Mouse (Mus musculus): Measurements from ENCODE around the gene Armc2.

Gene Armc2

DNA sequence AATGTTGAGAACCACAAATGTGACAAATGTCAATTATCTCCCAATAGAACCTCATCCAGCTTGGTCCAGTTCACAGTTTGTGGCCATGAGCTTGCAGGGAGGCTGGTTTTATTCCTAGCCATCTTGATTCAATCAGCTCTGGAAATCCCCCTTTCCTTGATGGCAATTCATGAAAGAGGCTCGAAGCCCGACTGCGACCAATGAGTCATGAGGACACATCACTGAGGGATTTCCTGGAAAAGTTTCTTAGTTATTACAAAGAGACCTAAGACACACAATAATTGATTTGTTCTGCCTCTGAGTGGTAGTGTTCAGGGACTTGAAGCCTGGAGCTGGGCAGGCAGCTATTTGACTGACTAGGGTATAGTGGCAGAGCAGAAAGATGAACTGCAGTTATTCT lies 15.3 kb upstream of the Armc2 start:
- Histone ChIP-seq H3K36me3 (ENCODE audit: insufficient read depth, low read length) (no peaks in the 10 kb centered on the region), H3K9me3 (ENCODE audit: low read length) (no peaks in the 10 kb centered on the region), H3K27me3 (ENCODE audit: insufficient read depth, low read length) (peaks cover 32% of the 10 kb centered on the region), H3K4me1 (replicated peaks; ENCODE audit: low read depth, low read length) (peaks cover 30% of the 10 kb centered on the region), H3K4me3 (replicated peaks; ENCODE audit: low read length) (no peak overlapping the region)
- no peak for TF ChIP-seq CTCF (conservative IDR thresholded peaks at IDR 0.05; ENCODE audit: low read length)
- no peak for TF ChIP-seq POU5F1 (IDR thresholded peaks at IDR 0.05; ENCODE audit: borderline replicate concordance, low read length)
- TF ChIP-seq NANOG (IDR thresholded peaks at IDR 0.05; ENCODE audit: borderline replicate concordance, low read length): no peak

DNA sequence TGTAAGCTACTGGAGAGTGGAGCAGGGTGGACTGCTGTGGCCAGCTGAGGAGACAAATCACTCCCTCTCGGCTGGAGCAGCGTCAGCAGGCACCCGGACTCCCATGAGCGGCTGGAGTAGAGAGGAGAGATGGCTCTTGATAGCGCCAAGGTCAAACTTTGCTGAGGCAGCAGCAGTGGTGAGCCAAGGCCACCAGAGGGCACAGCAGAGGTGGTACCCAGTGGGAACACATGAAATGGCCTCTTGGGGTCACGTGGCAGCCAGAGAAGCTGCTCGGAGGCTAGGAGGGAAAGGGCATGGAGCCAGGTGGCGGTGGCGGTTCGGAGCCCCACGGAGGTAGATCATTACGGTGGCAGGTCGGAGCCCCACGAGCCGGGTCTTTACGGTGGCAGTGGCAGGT lies 12.8 kb upstream of the Armc2 start:
- Histone ChIP-seq H3K9me3 (ENCODE audit: low read length) (no peaks in the 10 kb centered on the region), H3K4me3 (replicated peaks; ENCODE audit: low read length) (no peak overlapping the region; the same call in 1 of the 2 replicates), H3K4me1 (replicated peaks; ENCODE audit: low read depth, low read length) (peaks cover 41% of the 10 kb centered on the region), H3K36me3 (ENCODE audit: insufficient read depth, low read length) (no peaks in the 10 kb centered on the region), H3K27me3 (ENCODE audit: insufficient read depth, low read length) (peaks cover 25% of the 10 kb centered on the region)
- TF ChIP-seq NANOG (IDR thresholded peaks at IDR 0.05; ENCODE audit: borderline replicate concordance, low read length): no peak
- TF ChIP-seq CTCF (conservative IDR thresholded peaks at IDR 0.05; ENCODE audit: low read length): peak; percentile 54

DNA sequence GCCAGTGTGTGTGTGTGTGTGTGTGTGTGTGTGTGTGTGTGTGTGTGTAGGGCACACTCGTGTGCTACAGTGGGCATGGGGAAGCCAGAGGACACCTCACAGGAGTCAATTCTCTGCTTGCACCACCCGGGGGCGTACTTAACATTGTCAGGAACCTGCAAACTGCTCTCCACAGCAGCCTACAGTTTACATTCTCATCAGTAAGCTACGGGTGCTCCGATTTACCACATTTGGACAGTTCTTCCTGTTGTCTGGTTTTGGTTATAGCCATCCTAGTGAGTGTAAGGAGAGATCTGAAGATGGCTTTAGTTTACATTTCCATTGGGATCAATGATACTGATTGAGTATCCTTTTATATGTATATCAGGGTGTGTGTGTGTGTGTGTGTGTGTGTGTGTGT lies 11.3 kb upstream of the Armc2 start:
- no peak overlapping the region for H3K4me3 ChIP-seq (replicated peaks; ENCODE audit: low read length)
- H3K27me3 ChIP-seq (ENCODE audit: insufficient read depth, low read length): peaks cover 26% of the 10 kb centered on the region
- H3K36me3 ChIP-seq (ENCODE audit: insufficient read depth, low read length): no peaks in the 10 kb centered on the region
- H3K9me3 ChIP-seq (ENCODE audit: low read length): no peaks in the 10 kb centered on the region
- H3K4me1 ChIP-seq (replicated peaks; ENCODE audit: low read depth, low read length): peaks cover 53% of the 10 kb centered on the region
- TF ChIP-seq POU5F1 (IDR thresholded peaks at IDR 0.05; ENCODE audit: borderline replicate concordance, low read length) (no peak), NANOG (IDR thresholded peaks at IDR 0.05; ENCODE audit: borderline replicate concordance, low read length) (peak; percentile 19; the same call in 1 of the 2 replicates), CTCF (conservative IDR thresholded peaks at IDR 0.05; ENCODE audit: low read length) (peak; percentile 14; the same call in 1 of the 2 replicates)

DNA sequence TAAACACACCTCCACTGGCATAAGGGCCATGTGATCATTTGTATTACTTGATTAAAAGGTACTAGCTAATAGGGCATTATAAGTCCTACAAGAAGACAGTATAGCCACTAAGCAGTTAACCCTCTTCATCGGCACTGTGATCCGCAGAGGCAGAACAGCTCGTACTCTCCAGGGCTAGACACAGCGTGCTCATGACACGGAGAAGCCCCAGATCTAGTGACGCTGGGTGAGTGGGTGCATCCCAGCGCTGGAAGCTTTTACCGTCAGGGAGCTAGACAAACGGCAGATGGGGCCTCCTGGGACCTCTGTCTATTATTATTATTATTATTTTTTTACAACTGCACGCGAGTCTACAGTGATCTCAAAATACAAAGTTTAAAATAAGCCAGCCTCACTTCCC lies 9.1 kb upstream of the Armc2 start:
- Histone ChIP-seq H3K9me3 (ENCODE audit: low read length) (no peaks in the 10 kb centered on the region), H3K4me3 (replicated peaks; ENCODE audit: low read length) (no peak overlapping the region), H3K36me3 (ENCODE audit: insufficient read depth, low read length) (no peaks in the 10 kb centered on the region), H3K27me3 (ENCODE audit: insufficient read depth, low read length) (peaks cover 15% of the 10 kb centered on the region), H3K4me1 (replicated peaks; ENCODE audit: low read depth, low read length) (peaks cover 64% of the 10 kb centered on the region)
- TF ChIP-seq CTCF (conservative IDR thresholded peaks at IDR 0.05; ENCODE audit: low read length): no peak
- TF ChIP-seq POU5F1 (IDR thresholded peaks at IDR 0.05; ENCODE audit: borderline replicate concordance, low read length): no peak
- TF ChIP-seq NANOG (IDR thresholded peaks at IDR 0.05; ENCODE audit: borderline replicate concordance, low read length): no peak

DNA sequence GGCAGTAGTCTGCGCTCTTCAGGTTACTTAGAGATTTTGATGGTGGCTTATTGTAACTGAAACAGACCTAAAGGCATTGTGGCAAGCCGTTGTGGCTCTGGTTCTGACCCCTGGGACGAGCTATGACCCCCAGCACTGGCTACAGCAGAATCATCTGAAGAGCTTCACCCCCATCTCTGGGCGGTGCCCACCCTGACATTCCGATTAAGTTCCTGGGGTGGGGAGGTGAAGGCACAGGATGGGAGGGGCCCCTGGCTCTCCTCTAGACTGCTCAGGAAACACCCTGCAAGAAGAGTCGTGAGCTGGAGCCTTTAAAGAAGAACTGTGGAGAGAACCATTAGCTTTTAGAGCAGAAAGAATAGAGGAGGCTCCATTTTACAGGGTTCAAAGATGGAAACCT lies 6.2 kb upstream of the Armc2 start:
- H3K27me3 ChIP-seq (ENCODE audit: insufficient read depth, low read length): peaks cover 21% of the 10 kb centered on the region
- TF ChIP-seq CTCF (conservative IDR thresholded peaks at IDR 0.05; ENCODE audit: low read length) (no peak), POU5F1 (IDR thresholded peaks at IDR 0.05; ENCODE audit: borderline replicate concordance, low read length) (no peak), NANOG (IDR thresholded peaks at IDR 0.05; ENCODE audit: borderline replicate concordance, low read length) (no peak)
- H3K4me3 ChIP-seq (replicated peaks; ENCODE audit: low read length): peak overlapping the region; percentile 20; the same call in 1 of the 2 replicates
- H3K9me3 ChIP-seq (ENCODE audit: low read length): no peaks in the 10 kb centered on the region
- H3K4me1 ChIP-seq (replicated peaks; ENCODE audit: low read depth, low read length): peaks cover 46% of the 10 kb centered on the region
- no peaks in the 10 kb centered on the region for H3K36me3 ChIP-seq (ENCODE audit: insufficient read depth, low read length)

DNA sequence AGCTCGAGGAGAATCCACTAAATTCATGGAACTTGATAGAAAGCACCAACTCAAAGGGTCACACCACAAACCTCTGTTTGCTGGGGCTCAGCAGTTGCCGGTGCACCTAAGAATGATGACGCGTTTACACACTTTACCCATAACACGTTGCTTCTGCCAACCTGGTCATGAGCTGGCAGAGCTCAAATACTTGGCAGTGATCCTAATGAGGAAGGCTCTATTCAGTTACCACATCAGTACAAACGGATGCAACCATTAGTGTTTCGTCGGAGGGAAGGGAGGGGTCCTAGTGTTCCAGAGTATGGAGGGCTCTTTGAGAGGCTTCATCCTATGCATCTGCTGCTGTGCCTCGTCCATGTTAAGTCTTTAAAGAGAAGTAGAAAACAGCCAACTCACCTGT lies 3.3 kb upstream of the Armc2 start:
- no peak overlapping the region for H3K4me3 ChIP-seq (replicated peaks; ENCODE audit: low read length)
- peaks cover 30% of the 10 kb centered on the region for H3K4me1 ChIP-seq (replicated peaks; ENCODE audit: low read depth, low read length)
- H3K36me3 ChIP-seq (ENCODE audit: insufficient read depth, low read length): no peaks in the 10 kb centered on the region
- H3K27me3 ChIP-seq (ENCODE audit: insufficient read depth, low read length): peaks cover 40% of the 10 kb centered on the region
- no peak for TF ChIP-seq POU5F1 (IDR thresholded peaks at IDR 0.05; ENCODE audit: borderline replicate concordance, low read length)
- no peak for TF ChIP-seq NANOG (IDR thresholded peaks at IDR 0.05; ENCODE audit: borderline replicate concordance, low read length)
- TF ChIP-seq CTCF (conservative IDR thresholded peaks at IDR 0.05; ENCODE audit: low read length): no peak
- no peaks in the 10 kb centered on the region for H3K9me3 ChIP-seq (ENCODE audit: low read length)

DNA sequence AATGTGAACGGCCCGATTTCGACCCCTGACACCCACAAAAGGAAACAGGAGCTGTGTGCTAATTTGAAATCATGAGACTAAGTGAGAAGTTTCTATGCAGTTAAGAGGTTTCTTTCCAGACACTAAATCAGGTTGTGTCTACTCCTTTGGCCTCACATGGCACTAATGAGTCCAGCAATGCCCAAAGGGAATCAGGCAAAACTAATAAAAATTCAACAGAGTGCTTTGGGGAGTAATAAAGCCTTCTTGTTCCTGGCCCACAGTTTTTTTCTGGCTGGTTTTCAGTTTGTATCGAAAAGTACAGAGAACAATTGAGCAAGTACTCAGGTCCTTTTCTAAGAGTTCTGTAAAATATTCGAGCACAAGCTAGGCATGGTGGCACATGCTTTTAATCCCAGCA lies 4.2 kb downstream of the Armc2 start:
- Histone ChIP-seq H3K9me3 (ENCODE audit: low read length) (no peaks in the 10 kb centered on the region), H3K27me3 (ENCODE audit: insufficient read depth, low read length) (peaks cover 28% of the 10 kb centered on the region), H3K36me3 (ENCODE audit: insufficient read depth, low read length) (no peaks in the 10 kb centered on the region), H3K4me1 (replicated peaks; ENCODE audit: low read depth, low read length) (peaks cover 3% of the 10 kb centered on the region), H3K4me3 (replicated peaks; ENCODE audit: low read length) (no peak overlapping the region)
- TF ChIP-seq CTCF (conservative IDR thresholded peaks at IDR 0.05; ENCODE audit: low read length): no peak
- TF ChIP-seq POU5F1 (IDR thresholded peaks at IDR 0.05; ENCODE audit: borderline replicate concordance, low read length): no peak
- no peak for TF ChIP-seq NANOG (IDR thresholded peaks at IDR 0.05; ENCODE audit: borderline replicate concordance, low read length)

DNA sequence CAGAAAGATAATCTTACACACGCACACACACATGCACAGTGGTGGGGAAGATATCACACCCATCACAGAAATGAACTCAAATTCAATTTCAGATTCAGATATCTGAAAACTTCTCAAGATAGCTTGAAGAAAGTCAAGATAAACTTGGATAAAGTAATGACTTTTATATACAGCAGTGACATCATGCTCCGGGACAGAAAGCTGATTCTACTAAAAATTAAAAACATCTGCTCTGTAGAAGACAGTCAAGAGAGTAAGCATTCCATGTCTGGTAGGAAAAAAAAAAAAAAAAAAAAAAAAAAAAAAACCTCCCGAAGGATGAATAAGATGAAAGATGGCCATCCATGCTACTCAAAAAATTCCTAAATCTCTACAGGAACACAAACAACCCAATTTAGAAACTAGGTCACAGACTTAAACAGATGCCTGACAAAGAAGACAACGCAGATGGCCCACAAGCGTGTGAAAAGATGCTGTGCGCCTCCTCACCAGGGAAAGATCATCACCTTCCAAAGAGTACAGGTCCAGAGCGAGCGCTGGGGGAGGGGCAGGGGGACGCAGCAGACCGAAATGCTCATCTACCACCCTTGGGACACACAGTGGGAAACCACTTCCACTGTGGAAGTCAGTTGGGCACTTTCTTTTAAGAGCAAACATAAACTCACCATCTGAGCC lies 7.3 kb downstream of the Armc2 start:
- no peak overlapping the region for H3K4me3 ChIP-seq (replicated peaks; ENCODE audit: low read length)
- no peak for TF ChIP-seq NANOG (IDR thresholded peaks at IDR 0.05; ENCODE audit: borderline replicate concordance, low read length)
- H3K27me3 ChIP-seq (ENCODE audit: insufficient read depth, low read length): peaks cover 4% of the 10 kb centered on the region; the same call in 1 of the 2 replicates
- 0 out of 2 replicates have a peak, but pooled peaks cover 5% of the 10 kb centered on the region for H3K4me1 ChIP-seq (replicated peaks; ENCODE audit: low read depth, low read length)
- H3K9me3 ChIP-seq (ENCODE audit: low read length): no peaks in the 10 kb centered on the region
- no peaks in the 10 kb centered on the region for H3K36me3 ChIP-seq (ENCODE audit: insufficient read depth, low read length)

DNA sequence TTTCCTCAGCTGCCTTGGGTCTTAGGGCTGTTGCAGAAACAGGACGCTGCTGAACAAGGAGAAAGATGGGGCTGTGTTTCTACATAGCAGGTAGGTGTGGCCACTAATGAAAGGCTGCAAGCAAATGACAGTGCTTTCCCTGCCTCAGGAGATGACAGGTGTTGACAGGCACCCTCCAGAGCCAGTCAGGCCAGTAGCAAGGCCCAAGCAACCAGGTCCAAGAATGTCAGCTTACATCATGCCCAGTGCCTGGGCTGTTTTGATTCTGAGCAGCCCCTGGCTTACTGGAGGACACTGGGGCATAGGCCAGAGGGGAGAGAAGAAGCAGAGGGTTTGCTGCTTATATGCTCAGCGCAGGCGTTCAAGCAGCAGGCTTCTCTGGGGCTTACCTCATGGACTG lies 13.0 kb downstream of the Armc2 start:
- no peak overlapping the region for H3K4me3 ChIP-seq (replicated peaks; ENCODE audit: low read length)
- H3K36me3 ChIP-seq (ENCODE audit: insufficient read depth, low read length): no peaks in the 10 kb centered on the region
- H3K9me3 ChIP-seq (ENCODE audit: low read length): no peaks in the 10 kb centered on the region
- H3K4me1 ChIP-seq (replicated peaks; ENCODE audit: low read depth, low read length): peaks cover 15% of the 10 kb centered on the region
- no peaks in the 10 kb centered on the region for H3K27me3 ChIP-seq (ENCODE audit: insufficient read depth, low read length)
- TF ChIP-seq CTCF (conservative IDR thresholded peaks at IDR 0.05; ENCODE audit: low read length): no peak
- TF ChIP-seq NANOG (IDR thresholded peaks at IDR 0.05; ENCODE audit: borderline replicate concordance, low read length): no peak
- no peak for TF ChIP-seq POU5F1 (IDR thresholded peaks at IDR 0.05; ENCODE audit: borderline replicate concordance, low read length)
